Mouse (Mus musculus): ENCODE results near the gene Pde6c.

Pde6c gene

DNA sequence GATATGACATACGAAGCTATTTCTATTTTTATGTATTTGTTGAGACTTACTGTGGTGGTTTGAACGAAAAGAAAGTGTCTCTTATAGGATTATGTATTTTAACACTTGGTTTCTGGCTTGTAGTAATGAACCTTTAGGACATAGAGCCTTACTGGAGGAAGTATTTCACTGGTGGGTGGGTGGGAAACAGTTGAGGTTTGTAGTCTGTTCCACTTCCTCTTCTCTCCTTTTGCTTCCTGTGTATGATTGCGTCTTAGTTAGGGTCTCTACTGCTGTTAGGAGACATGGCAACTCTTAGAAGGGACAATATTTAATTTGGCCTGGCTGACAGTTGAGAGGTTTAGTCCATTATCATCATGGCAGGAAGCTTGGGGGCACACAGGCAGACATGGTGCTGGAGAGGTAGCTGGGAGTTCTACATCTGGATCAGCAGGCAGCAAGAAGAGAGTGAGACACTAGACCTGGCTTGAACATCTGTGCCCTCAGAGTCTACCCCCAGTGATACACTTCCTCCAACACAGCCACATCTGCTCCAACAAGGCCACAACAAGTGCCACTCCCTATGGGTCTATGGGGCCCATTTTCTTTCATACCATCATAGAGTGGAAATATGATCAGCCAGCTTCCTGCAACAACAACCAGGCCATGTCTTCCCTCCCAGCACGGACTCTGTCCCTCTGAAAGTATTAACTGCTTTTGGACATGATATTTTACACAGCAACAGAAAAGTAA, 11.1 kb downstream of the Pde6c start:
- DNase-seq (ENCODE audit: low spot score in 2 of 2): no peak

DNA sequence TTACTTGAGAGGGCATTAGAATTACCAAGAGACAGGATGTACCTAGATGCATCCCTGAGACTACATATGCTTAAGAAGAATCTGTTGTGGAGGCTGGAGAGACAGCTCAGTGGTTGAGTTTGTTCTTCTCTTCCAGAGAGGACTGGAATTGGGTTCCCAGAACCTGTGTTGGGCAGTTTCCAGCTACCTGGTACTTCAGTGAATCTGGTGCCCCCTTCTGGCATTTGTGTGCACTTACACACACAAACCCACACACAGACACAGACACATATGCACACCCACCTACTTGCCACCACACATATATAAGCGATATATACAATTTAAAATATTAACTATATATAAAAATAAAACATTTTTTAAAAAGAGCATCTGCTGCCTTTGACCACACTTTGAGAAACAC, 23.7 kb downstream of the Pde6c start:
- no peak for DNase-seq (ENCODE audit: low spot score in 2 of 2)

DNA sequence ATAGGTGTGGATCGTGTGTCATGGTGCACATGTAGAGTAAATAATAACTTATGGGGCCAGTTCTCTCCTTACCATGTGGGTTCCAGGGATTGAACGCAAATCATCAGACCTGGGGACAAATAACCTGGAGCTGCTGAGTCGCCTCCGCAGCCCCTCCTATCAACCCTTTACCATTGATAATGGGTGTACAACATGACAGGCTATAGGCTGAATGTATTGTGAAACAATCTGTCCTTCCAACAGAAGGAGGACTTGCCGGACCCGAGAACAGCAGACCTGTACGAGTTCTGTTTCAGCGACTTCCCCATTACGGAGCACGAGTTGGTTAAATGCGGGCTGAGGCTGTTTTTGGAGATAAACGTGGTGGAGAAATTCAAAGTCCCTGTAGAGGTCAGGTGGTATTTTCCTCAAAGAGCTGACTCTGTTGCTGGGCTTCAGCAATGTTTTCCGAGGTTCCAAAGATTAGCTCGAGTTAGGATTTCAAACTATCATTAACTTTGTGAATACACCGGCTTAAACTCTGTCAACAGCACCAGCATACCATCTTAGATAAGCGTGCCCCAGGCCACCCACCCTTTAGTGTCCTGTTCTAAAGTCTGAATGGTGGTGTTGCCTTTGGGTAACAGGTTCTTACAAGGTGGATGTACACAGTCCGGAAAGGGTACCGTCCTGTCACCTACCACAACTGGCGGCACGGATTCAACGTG, 29.2 kb downstream of the Pde6c start:
- no peak for DNase-seq (ENCODE audit: low spot score in 2 of 2)

DNA sequence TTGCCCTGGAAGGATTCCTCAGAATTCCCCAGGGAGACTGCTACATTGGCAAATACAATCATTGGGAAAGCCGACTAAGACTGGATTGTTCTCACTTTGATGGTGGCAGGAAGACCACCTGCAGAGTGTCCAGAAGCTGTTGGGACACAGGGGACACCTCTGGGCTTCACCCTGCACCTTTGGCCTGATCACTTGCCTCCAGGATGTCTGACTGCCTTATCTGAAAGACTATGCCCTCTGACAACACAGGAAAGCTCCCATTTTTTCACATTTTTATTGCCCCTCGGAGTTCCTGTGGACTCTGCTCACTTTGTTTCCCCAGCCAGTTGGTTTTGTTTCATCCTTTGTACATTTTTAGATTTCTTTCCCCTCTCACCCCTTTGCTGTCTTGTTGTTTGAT, 32.1 kb downstream of the Pde6c start:
- DNase-seq (ENCODE audit: low spot score in 2 of 2): no peak

DNA sequence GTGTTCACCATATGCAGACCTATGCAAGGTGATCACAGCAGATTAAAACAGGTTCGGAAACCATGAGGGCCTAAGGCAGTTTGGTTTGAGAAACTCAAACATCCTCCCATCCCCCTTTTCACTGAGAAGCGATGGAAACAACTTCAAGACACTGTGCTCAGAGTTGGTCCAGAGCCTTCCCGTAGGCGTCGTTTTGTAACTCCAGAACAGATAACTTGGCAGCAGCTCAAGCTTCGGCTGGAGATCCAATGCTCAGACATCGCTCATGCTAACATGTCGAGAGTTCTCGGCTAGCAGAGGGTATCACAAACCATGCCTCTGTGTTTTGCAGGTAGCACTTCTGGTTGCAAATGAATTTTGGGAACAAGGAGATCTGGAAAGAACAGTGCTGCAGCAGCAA, 47.1 kb downstream of the Pde6c start:
- no peak for DNase-seq (ENCODE audit: low spot score in 2 of 2)

DNA sequence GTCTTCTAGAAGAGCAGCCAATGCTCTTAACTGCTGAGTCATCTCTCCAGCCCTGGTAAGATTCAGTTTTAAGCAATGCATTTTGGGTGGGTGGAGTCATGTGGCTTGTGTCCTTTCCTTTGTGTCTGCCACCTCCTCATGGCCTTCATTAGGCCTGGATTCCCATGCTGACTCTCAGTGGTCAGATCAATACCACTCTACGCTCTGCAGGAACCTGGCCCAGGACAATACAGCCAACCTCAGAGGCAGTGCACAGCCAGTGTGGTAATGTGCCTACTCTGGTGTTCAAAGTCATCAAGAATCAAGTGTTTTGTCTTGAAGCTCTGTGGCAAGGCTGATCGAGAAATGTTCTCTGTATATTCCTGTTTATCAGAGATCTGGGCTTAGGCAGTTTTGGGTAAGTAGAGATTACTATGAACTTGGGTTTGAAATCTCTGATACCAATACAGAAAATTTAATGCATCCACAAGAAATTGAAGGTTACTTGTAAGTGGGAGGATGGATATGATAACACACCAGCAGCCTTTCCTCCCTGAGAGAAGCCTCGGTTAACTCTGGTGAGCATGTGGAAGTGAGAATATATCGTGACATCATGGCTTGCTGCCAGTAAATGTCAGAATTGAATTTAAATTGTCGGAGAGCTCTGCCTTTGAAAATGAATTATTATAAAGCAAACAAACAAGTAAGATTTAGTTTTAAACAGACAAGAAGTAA, 54.2 kb downstream of the Pde6c start:
- no peak for DNase-seq (ENCODE audit: low spot score in 2 of 2)

DNA sequence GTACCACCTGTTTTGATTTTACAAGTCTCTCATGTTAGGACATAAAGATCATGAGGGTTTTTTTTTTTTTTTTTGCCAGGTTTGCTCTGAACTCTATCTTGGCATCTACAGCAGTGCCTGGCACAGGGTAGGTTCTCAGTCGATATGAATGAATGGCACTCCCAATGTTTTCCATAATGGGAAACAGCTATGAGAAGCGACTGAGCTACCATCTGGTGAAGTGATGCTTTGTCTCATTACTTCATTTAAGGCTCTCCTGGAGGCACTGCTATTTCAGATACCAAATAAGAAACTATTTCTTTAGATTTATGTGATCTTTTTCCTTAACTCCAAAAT, 54.7 kb downstream of the Pde6c start:
- DNase-seq (ENCODE audit: low spot score in 2 of 2): no peak

DNA sequence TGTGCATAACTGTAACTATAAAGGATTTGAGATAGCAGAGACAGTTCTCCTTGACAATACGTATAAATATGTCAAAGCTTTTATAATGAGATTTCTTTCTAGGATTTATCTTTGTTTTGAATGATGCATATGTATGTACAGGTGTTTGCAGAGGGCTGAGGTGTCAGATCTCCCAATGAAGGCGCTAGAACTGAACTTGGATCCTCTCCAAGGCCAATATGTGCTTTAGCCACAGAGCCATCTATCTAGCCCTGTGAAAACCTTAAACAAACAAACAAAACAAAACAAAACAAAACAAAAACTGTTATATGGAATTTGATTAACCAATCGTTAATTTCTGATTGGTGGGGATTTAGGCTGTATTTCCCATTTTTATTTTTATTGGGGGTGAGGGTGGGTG, 58.0 kb downstream of the Pde6c start:
- no peak for DNase-seq (ENCODE audit: low spot score in 2 of 2)

DNA sequence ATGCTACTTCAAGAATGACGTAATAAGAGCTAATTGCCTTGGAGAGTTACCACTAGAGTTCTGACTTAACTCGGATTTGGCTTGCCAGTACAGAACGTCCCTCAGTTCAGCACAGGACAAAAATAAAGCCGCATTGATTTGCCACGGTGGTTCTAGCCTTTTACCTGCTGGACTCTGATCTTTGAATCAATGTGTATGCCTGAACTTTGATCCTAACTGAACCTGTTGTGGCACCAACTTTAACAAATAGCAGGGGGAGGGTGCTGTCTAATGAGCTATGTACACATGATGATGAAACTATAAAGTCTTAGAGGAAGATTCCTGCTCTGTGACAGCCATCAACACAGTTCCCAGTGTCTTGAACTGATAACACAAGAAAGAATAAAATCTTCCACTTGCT, 58.9 kb downstream of the Pde6c start:
- DNase-seq (ENCODE audit: low spot score in 2 of 2): no peak

DNA sequence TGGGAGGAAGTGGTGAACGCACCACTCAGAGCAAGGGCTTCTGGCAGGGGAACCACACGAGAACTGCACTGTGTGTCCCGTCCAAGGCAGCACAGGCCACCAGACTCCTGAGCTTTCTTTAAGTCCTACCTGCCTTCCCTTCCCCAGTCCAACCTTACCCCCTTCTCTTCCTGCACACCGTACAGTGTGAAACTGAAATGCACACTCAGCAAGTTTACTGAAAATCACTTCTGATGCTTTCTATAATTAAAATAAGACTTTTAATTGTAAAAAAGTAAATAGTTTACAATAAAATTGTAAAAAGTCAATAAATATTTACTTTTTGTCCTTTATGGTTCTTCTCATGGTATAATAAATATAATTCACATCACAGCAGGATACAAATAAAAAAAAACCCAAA, 62.7 kb downstream of the Pde6c start:
- DNase-seq (ENCODE audit: low spot score in 2 of 2): no peak

DNA sequence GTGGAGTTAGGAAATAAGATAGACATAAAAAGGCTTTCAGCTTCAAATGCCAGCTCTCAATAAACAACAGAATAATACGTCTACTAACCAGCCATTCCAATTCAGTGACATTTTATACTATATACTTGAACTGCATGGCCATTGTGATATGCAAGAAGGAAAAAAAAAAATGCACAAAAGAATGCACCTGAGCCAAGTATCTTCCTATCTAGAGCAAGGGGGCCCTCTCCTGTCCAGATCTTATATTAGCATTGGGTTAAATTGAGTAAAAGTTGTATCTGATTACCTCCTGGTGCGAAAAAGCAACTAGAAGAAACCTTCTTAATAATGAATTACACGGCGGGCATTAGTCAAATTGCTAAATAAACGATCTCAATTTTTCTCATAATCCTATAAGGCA, 66.2 kb downstream of the Pde6c start:
- no peak for DNase-seq (ENCODE audit: low spot score in 2 of 2)

DNA sequence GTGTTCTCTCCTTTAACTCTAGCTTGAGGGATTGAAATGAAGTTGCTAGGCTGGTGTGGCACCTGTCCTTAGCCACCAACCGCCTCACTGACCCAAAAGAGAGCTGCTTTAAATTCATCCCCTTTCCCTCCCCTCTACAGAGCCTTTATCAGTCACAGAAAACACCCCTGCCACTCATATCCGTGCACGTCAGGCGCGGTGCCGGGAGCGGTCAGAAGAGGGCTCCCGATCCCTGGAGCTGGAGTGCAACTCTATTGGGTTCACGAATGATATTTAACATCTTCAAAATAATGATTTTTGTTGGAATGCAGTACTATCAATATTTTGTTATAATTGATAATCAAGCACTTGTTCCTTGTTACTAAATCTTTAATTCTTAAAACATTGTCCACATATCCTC, 74.1 kb downstream of the Pde6c start:
- peak in 1 of 2 experiments; percentile 12 for DNase-seq (ENCODE audit: low spot score in 2 of 2)

DNA sequence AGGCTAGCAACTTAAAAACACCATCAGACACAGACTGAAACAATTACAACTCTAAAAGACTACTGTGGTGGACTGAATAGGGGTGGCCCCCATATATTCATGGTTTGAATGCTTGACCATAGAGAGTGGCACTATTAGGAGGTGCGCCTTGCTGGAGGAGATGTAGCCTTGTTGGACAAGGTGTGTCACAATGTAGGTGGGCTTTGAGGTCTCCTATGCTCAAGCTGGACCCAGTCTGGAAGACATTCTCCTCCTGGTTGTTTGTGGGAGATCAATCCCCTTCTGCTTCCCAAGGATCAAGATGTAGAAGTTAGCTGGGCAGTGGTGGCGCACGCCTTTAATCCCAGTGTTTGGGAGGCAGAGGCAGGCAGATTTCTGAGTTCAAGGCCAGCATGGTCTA, 85.1 kb downstream of the Pde6c start:
- no peak for DNase-seq (ENCODE audit: low spot score in 2 of 2)

DNA sequence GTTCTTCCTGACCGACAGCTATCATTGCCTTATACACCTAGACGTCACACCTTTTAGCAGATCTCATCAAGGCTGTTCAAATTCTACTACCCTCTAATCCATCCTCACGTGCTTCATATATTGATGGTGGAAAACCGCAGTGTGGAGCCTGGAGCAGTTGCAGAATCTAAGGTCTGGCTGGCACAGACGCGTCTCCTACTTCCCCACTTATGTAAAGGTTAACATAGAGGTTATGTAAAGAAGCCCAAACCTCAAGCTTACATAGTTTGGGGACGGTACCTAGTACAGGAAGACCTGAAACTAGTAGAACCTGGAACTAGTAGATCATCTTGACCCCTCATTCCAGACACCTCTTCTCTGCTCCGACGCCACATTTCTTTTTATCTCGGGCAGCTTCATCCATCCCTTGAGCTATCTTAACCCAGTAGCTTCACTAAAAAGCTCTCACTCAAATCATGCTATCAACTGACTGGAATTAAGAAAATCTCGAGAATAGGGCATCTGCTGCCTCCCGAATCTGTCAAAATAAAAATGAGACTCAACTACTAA, 90.8 kb downstream of the Pde6c start:
- no peak for DNase-seq (ENCODE audit: low spot score in 2 of 2)

DNA sequence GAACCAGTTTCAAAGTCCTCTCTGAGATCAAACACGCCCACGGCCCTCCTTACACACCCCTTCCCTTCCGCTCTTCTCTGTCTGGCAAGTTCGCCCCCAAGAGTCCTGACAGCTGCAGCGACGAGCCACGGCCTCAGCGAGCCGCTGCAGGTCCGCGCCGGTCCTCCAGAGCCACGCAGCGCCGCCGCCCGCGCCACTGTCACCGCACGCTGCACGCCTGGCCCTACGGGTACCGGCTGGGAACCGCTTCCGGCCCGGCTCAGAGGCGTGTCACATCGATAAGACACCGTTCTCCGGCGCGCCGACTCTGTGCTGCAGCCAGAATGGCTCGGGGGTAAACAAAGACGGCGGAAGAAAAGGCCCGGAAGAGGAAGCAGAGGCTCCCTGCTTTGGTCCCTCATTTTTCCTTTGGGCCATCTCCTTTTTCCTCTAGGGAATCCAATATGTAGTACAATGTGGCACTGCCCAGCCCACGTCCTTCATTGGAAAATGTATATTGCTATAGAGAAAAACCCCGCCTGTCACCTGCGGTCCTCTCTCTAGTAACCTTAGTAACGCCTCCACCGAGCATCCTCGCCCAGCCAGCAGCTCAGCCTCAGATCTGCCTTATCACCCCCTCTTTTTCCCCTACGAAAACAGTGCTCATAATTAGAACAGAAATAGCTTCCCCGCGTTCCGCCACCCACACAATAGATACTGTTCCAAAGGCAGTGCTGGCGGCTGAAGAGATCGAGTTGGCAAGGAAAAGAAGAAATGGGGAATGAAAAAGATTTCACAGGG, 91.5 kb downstream of the Pde6c start, which contains the start of gene Fra10ac1:
TSS of gene Fra10ac1 (minus strand) at position 252 of the 780 bp plus-strand sequence.
- peak; percentile 92 to 96 for DNase-seq (ENCODE audit: low spot score in 2 of 2)

DNA sequence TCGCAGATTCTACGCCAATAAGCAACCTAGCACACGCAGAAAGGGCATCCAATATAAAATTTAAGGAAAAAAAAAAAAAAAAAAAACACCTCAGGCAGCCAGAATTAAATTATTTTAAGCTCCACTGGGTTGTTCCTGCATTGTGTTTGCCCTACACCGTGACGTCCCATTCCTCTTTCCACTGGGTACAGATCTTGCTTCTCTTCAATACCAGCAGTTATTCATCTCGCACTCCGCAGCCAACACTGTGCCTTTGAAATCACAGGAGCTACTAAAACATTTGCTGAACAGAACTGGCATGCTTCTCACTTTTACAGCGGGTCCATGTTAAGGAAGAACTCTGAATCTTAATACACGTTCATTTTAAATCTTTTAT, 92.1 kb downstream of the Pde6c start:
- peak in 1 of 2 experiments; percentile 20 for DNase-seq (ENCODE audit: low spot score in 2 of 2)

DNA sequence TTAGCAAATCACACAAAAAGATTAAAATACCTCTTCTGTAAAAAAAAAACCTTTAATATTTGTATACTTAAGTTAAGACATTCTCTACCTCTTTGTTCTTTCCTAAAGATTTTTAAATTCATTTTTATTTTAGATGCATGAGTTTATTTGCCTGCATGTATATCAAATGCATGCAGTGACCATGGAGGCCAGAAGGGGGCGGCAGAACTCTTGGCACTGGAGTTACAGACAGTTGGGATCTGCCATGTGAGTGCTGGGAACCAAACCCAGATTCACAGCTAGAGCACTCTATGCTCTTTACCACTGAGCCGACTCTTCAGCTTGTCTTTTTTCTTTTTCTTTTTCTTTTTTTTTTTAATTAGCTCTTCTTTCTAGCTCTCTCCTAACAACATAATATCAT, 96.1 kb downstream of the Pde6c start:
- no peak for DNase-seq (ENCODE audit: low spot score in 2 of 2)

DNA sequence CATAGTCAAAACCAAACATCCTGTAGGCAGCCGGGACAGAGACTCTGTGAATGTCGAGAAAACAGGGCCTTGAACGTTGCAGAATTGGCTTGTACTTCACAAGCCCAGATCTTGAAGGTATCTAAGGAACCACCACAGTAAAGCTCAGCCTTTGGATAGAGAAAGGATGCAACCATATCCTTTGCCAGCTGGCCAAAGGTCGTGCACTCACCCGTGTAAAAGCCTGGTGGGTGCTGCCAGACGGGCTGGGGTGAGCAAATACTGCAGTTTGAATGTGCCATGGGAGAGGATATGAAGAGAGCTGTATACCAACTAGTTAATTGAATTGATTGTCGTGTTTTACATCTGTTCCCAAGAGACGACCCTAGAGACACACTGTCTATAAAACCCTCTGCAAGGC, 99.5 kb downstream of the Pde6c start:
- no peak for DNase-seq (ENCODE audit: low spot score in 2 of 2)

DNA sequence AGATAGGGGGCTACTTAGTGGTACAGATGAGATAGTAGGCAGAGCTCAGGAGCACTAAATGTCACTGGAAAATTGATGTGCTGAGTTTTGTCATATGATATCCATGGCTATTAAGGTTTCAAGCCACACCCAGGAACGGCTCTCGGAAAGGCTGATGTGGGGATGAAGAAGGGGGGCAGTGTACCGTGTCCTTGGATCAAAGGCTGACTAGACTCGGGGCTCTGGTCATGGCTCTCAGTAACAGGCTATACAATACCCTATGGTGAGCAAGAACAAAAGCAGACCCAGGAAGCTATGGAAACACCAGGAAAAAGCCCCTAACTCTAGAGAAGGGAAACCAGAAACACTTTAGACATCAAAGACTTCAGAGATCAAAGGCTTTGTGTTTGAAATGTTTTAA, 99.9 kb downstream of the Pde6c start:
- no peak for DNase-seq (ENCODE audit: low spot score in 2 of 2)
